Mouse (Mus musculus): Measurements from ENCODE around the gene Myt1l. TPM values are rescaled to one million over a fixed set of nuclear protein-coding genes. Genes with fewer than 3 reads are reported as not detected.

Myt1l gene
- polyA plus RNA-seq, 1 experiment from 2014 or later, result 0.03 TPM

GRCm38 (mm10) chr12:29822216-29822615, 294.0 kb downstream of the Myt1l start:
- no peak for ATAC-seq (replicated peaks; ENCODE audit: extremely low read depth, insufficient read depth, low FRiP score)
- Histone ChIP-seq H3K4me1 (ENCODE audit: control insufficient read depth, insufficient read depth, low read length) (peaks cover 2% of the 10 kb centered on the region; the same call in 1 of the 2 replicates), H3K9me3 (replicated peaks; ENCODE audit: control insufficient read depth, low read length) (no peaks in the 10 kb centered on the region), H3K9ac (ENCODE audit: low read length) (no peak overlapping the region), H3K4me3 (ENCODE audit: low read length) (no peak overlapping the region), H3K36me3 (ENCODE audit: control insufficient read depth, insufficient read depth) (no peaks in the 10 kb centered on the region), H3K27me3 (ENCODE audit: control insufficient read depth, insufficient read depth, low read length) (no peaks in the 10 kb centered on the region; the same call in 1 of the 2 replicates), H3K4me2 (ENCODE audit: low read depth, low read length) (no peak overlapping the region), H3K27ac (ENCODE audit: low read length) (no peak overlapping the region)
- 54% methylated on average over 3 of the region's 3 CpGs for WGBS

- Histone ChIP-seq H3K4me2 (ENCODE audit: low read depth, low read length) (no peak overlapping the region), H3K9me3 (replicated peaks; ENCODE audit: control insufficient read depth, low read length) (no peaks in the 10 kb centered on the region), H3K4me1 (ENCODE audit: control insufficient read depth, insufficient read depth, low read length) (no peaks in the 10 kb centered on the region), H3K27ac (ENCODE audit: low read length) (no peak overlapping the region), H3K9ac (ENCODE audit: low read length) (no peak overlapping the region), H3K36me3 (ENCODE audit: control insufficient read depth, insufficient read depth) (no peaks in the 10 kb centered on the region), H3K4me3 (ENCODE audit: low read length) (no peak overlapping the region), H3K27me3 (ENCODE audit: control insufficient read depth, insufficient read depth, low read length) (no peaks in the 10 kb centered on the region; the same call in 1 of the 2 replicates)
- no peak for ATAC-seq (replicated peaks; ENCODE audit: extremely low read depth, insufficient read depth, low FRiP score)
- 76% methylated on average over 10 of the region's 10 CpGs for WGBS
Measured at GRCm38 (mm10) chr12:29823766-29824417, 295.7 kb downstream of the Myt1l start.

GRCm38 (mm10) chr12:29830571-29830970, 302.4 kb downstream of the Myt1l start:
- Histone ChIP-seq H3K4me1 (ENCODE audit: control insufficient read depth, insufficient read depth, low read length) (no peaks in the 10 kb centered on the region), H3K27me3 (ENCODE audit: control insufficient read depth, insufficient read depth, low read length) (no peaks in the 10 kb centered on the region), H3K36me3 (ENCODE audit: control insufficient read depth, insufficient read depth) (no peaks in the 10 kb centered on the region), H3K4me2 (ENCODE audit: low read depth, low read length) (no peak overlapping the region), H3K4me3 (ENCODE audit: low read length) (no peak overlapping the region), H3K27ac (ENCODE audit: low read length) (no peak overlapping the region), H3K9me3 (replicated peaks; ENCODE audit: control insufficient read depth, low read length) (no peaks in the 10 kb centered on the region), H3K9ac (ENCODE audit: low read length) (no peak overlapping the region)
- ATAC-seq (replicated peaks; ENCODE audit: extremely low read depth, insufficient read depth, low FRiP score), result no peak

- Histone ChIP-seq H3K9me3 (replicated peaks; ENCODE audit: control insufficient read depth, low read length) (no peaks in the 10 kb centered on the region), H3K27ac (ENCODE audit: low read length) (no peak overlapping the region), H3K4me2 (ENCODE audit: low read depth, low read length) (no peak overlapping the region), H3K4me1 (ENCODE audit: control insufficient read depth, insufficient read depth, low read length) (no peaks in the 10 kb centered on the region), H3K9ac (ENCODE audit: low read length) (no peak overlapping the region), H3K27me3 (ENCODE audit: control insufficient read depth, insufficient read depth, low read length) (no peaks in the 10 kb centered on the region), H3K4me3 (ENCODE audit: low read length) (no peak overlapping the region), H3K36me3 (ENCODE audit: control insufficient read depth, insufficient read depth) (no peaks in the 10 kb centered on the region)
- no peak for ATAC-seq (replicated peaks; ENCODE audit: extremely low read depth, insufficient read depth, low FRiP score)
- WGBS, result 72% methylated on average over 11 of the region's 11 CpGs
Measured at GRCm38 (mm10) chr12:29831356-29831755, 303.2 kb downstream of the Myt1l start.

- H3K27ac ChIP-seq (ENCODE audit: low read length), result no peak overlapping the region
- 65% methylated on average over 5 of the region's 5 CpGs for WGBS
- ATAC-seq (replicated peaks; ENCODE audit: extremely low read depth, insufficient read depth, low FRiP score), result no peak
Measured at GRCm38 (mm10) chr12:29837301-29837791, 309.2 kb downstream of the Myt1l start.

GRCm38 (mm10) chr12:29838421-29838820, 310.2 kb downstream of the Myt1l start:
- no peaks in the 10 kb centered on the region for H3K36me3 ChIP-seq (ENCODE audit: control insufficient read depth, insufficient read depth)
- no peak overlapping the region for H3K4me2 ChIP-seq (ENCODE audit: low read depth, low read length)
- no peak overlapping the region for H3K27ac ChIP-seq (ENCODE audit: low read length)
- no peak for ATAC-seq (replicated peaks; ENCODE audit: extremely low read depth, insufficient read depth, low FRiP score)
- no peaks in the 10 kb centered on the region; the same call in 1 of the 2 replicates for H3K4me1 ChIP-seq (ENCODE audit: control insufficient read depth, insufficient read depth, low read length)
- no peak overlapping the region for H3K9ac ChIP-seq (ENCODE audit: low read length)
- H3K4me3 ChIP-seq (ENCODE audit: low read length), result no peak overlapping the region
- 64% methylated on average over 7 of the region's 7 CpGs for WGBS
- no peaks in the 10 kb centered on the region for H3K27me3 ChIP-seq (ENCODE audit: control insufficient read depth, insufficient read depth, low read length)
- H3K9me3 ChIP-seq (replicated peaks; ENCODE audit: control insufficient read depth, low read length), result no peaks in the 10 kb centered on the region

More at GRCm38 (mm10) chr12:29837301-29837791, 309.2 kb downstream of the Myt1l start:
- Histone ChIP-seq H3K27me3 (ENCODE audit: control insufficient read depth, insufficient read depth, low read length) (no peaks in the 10 kb centered on the region), H3K4me3 (ENCODE audit: low read length) (no peak overlapping the region), H3K4me2 (ENCODE audit: low read depth, low read length) (no peak overlapping the region), H3K9ac (ENCODE audit: low read length) (no peak overlapping the region), H3K36me3 (ENCODE audit: control insufficient read depth, insufficient read depth) (no peaks in the 10 kb centered on the region), H3K9me3 (replicated peaks; ENCODE audit: control insufficient read depth, low read length) (no peaks in the 10 kb centered on the region), H3K4me1 (ENCODE audit: control insufficient read depth, insufficient read depth, low read length) (no peaks in the 10 kb centered on the region; the same call in 1 of the 2 replicates)

GRCm38 (mm10) chr12:29849936-29850335, 321.8 kb downstream of the Myt1l start:
- no peak overlapping the region for H3K9ac ChIP-seq (ENCODE audit: low read length)
- no peak for ATAC-seq (replicated peaks; ENCODE audit: extremely low read depth, insufficient read depth, low FRiP score)
- 80% methylated on average over 3 of the region's 3 CpGs for WGBS
- H3K4me2 ChIP-seq (ENCODE audit: low read depth, low read length), result no peak overlapping the region
- no peaks in the 10 kb centered on the region for H3K27me3 ChIP-seq (ENCODE audit: control insufficient read depth, insufficient read depth, low read length)
- no peaks in the 10 kb centered on the region for H3K36me3 ChIP-seq (ENCODE audit: control insufficient read depth, insufficient read depth)
- no peaks in the 10 kb centered on the region for H3K4me1 ChIP-seq (ENCODE audit: control insufficient read depth, insufficient read depth, low read length)
- H3K9me3 ChIP-seq (replicated peaks; ENCODE audit: control insufficient read depth, low read length), result no peaks in the 10 kb centered on the region
- H3K4me3 ChIP-seq (ENCODE audit: low read length), result no peak overlapping the region
- no peak overlapping the region for H3K27ac ChIP-seq (ENCODE audit: low read length)

- Histone ChIP-seq H3K36me3 (ENCODE audit: control insufficient read depth, insufficient read depth) (no peaks in the 10 kb centered on the region), H3K4me3 (ENCODE audit: low read length) (no peak overlapping the region), H3K4me1 (ENCODE audit: control insufficient read depth, insufficient read depth, low read length) (no peaks in the 10 kb centered on the region), H3K27me3 (ENCODE audit: control insufficient read depth, insufficient read depth, low read length) (no peaks in the 10 kb centered on the region), H3K4me2 (ENCODE audit: low read depth, low read length) (no peak overlapping the region), H3K9ac (ENCODE audit: low read length) (no peak overlapping the region), H3K9me3 (replicated peaks; ENCODE audit: control insufficient read depth, low read length) (no peaks in the 10 kb centered on the region), H3K27ac (ENCODE audit: low read length) (no peak overlapping the region)
- 76% methylated on average over 9 of the region's 9 CpGs for whole genome bisulfite sequencing
- ATAC-seq (replicated peaks; ENCODE audit: extremely low read depth, insufficient read depth, low FRiP score), result no peak
Measured at GRCm38 (mm10) chr12:29854151-29854585, 326.0 kb downstream of the Myt1l start.

- H3K27me3 ChIP-seq (ENCODE audit: control insufficient read depth, insufficient read depth, low read length), result no peaks in the 10 kb centered on the region
Measured at GRCm38 (mm10) chr12:29855007-29855406, 326.8 kb downstream of the Myt1l start.

More at GRCm38 (mm10) chr12:29855007-29855406, 326.8 kb downstream of the Myt1l start:
- no peak for ATAC-seq (replicated peaks; ENCODE audit: extremely low read depth, insufficient read depth, low FRiP score)
- no peaks in the 10 kb centered on the region for H3K36me3 ChIP-seq (ENCODE audit: control insufficient read depth, insufficient read depth)
- H3K27ac ChIP-seq (ENCODE audit: low read length), result no peak overlapping the region
- no peak overlapping the region for H3K9ac ChIP-seq (ENCODE audit: low read length)
- WGBS, result 24% methylated on average over 5 of the region's 5 CpGs
- H3K4me2 ChIP-seq (ENCODE audit: low read depth, low read length), result no peak overlapping the region
- H3K9me3 ChIP-seq (replicated peaks; ENCODE audit: control insufficient read depth, low read length), result no peaks in the 10 kb centered on the region
- H3K4me3 ChIP-seq (ENCODE audit: low read length), result no peak overlapping the region
- H3K4me1 ChIP-seq (ENCODE audit: control insufficient read depth, insufficient read depth, low read length), result no peaks in the 10 kb centered on the region

Data from heart, embryonic 16.5 days (tissue).